Mouse (Mus musculus): ENCODE measurements around the gene 7530416G11Rik. TPM values are rescaled to one million over a fixed set of nuclear protein-coding genes. Genes with fewer than 3 reads are reported as not detected.

The 7530416G11Rik gene
- total and polyA plus RNA-seq, 3 experiments: not detected

DNA sequence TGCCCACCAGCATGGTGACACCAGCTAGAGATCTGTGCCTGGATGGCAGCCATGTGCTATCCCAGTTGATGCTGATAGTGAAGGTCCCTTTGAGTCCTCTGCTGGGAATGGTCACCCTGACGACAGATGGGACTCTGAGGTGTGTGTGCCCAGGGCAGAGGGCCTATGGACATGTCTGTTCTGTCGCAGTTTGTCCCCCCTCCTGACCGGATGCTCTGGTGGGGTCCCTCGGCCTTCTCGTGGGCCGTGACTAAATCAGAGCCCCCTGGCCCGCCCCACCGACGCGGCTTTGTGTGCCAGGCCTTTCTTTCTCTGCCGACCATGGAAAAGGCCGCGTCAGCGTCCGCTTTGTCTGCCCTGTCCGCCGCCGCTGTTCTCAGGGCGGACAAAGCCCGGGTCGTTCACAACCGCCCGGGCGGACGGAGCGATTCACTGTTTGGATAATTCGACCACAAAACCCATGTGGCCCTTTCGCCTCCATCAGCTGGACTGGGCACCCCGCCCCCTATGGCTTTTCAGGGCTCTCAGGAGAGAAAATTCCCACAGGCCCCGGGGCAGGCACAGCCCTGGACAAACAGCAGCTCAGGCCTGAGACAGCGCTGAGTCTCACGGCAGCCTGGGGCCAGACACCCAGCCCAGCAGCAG, 4.5 kb upstream of the 7530416G11Rik start:
- DNase-seq (ENCODE audit: low spot score): no peak
- H3K4me3 ChIP-seq (ENCODE audit: low read depth, low read length): no peak overlapping the region
- no peaks in the 10 kb centered on the region for H3K4me1 ChIP-seq (ENCODE audit: insufficient read depth, low read depth, low read length)
- H3K36me3 ChIP-seq (replicated peaks): no peaks in the 10 kb centered on the region
- no peaks in the 10 kb centered on the region for H3K27me3 ChIP-seq (ENCODE audit: insufficient read depth, low read length)
- ATAC-seq (ENCODE audit: extremely low read depth, insufficient number of reproducible peaks, low FRiP score, poor library complexity, severe bottlenecking): no peak
- H3K9me3 ChIP-seq (replicated peaks): no peaks in the 10 kb centered on the region
- no peak for TF ChIP-seq GATA1 (IDR thresholded peaks at IDR 0.05; ENCODE audit: borderline replicate concordance, low read length)
- no peak for TF ChIP-seq GATA2 (IDR thresholded peaks at IDR 0.05; ENCODE audit: borderline replicate concordance, low read depth, low read length)
- TF ChIP-seq CTCF (IDR thresholded peaks at IDR 0.05; ENCODE audit: low read depth, low read length): no peak
- TF ChIP-seq POLR2AphosphoS5 (IDR thresholded peaks at IDR 0.05; ENCODE audit: insufficient replicate concordance, low read depth, low read length): no peak
- no peak for TF ChIP-seq TAL1 (conservative IDR thresholded peaks at IDR 0.05; ENCODE audit: low read depth, low read length)

DNA sequence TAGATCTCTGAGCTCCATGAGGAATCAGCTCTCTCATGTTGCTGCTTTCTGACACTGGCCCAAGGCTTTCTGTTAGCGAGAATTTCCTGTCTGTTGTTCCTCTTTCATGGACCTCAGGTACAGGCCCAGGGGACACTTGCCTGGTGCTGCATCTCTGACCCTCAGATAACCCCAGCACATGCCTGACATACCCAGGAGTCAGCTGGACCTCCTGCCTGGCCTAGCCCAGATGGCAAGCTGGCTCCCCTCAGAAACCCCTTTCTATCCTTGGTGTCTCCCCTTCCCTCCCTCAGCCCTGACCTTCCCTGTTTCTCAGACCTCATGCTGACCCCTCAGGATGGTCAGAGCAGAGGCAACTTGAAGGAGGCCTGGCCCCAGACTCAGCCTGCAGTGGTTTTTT, 3.7 kb upstream of the 7530416G11Rik start:
- no peak for ATAC-seq (ENCODE audit: extremely low read depth, insufficient number of reproducible peaks, low FRiP score, poor library complexity, severe bottlenecking)
- Histone ChIP-seq H3K27me3 (ENCODE audit: insufficient read depth, low read length) (no peaks in the 10 kb centered on the region), H3K9me3 (replicated peaks) (no peaks in the 10 kb centered on the region), H3K4me1 (ENCODE audit: insufficient read depth, low read depth, low read length) (no peaks in the 10 kb centered on the region), H3K36me3 (replicated peaks) (no peaks in the 10 kb centered on the region), H3K4me3 (ENCODE audit: low read depth, low read length) (no peak overlapping the region)
- TF ChIP-seq GATA1 (IDR thresholded peaks at IDR 0.05; ENCODE audit: borderline replicate concordance, low read length) (no peak), CTCF (IDR thresholded peaks at IDR 0.05; ENCODE audit: low read depth, low read length) (no peak), POLR2AphosphoS5 (IDR thresholded peaks at IDR 0.05; ENCODE audit: insufficient replicate concordance, low read depth, low read length) (no peak)
- DNase-seq (ENCODE audit: low spot score): no peak

- H3K36me3 ChIP-seq (replicated peaks): no peaks in the 10 kb centered on the region
- no peaks in the 10 kb centered on the region for H3K9me3 ChIP-seq (replicated peaks)
- no peak overlapping the region for H3K4me3 ChIP-seq (ENCODE audit: low read depth, low read length)
- H3K27me3 ChIP-seq (ENCODE audit: insufficient read depth, low read length): no peaks in the 10 kb centered on the region; the same call in 1 of the 2 replicates
- ATAC-seq (ENCODE audit: extremely low read depth, insufficient number of reproducible peaks, low FRiP score, poor library complexity, severe bottlenecking) (no peak), DNase-seq (ENCODE audit: low spot score) (no peak)
- no peaks in the 10 kb centered on the region for H3K4me1 ChIP-seq (ENCODE audit: insufficient read depth, low read depth, low read length)
- TF ChIP-seq GATA1 (IDR thresholded peaks at IDR 0.05; ENCODE audit: borderline replicate concordance, low read length) (no peak), TAL1 (conservative IDR thresholded peaks at IDR 0.05; ENCODE audit: low read depth, low read length) (no peak), CTCF (IDR thresholded peaks at IDR 0.05; ENCODE audit: low read depth, low read length) (no peak)
Observed at GRCm38 (mm10) chr15:85505118-85505925, 2.3 kb upstream of the 7530416G11Rik start.

GRCm38 (mm10) chr15:85500267-85500666, 2.8 kb downstream of the 7530416G11Rik start:
- ATAC-seq (ENCODE audit: extremely low read depth, insufficient number of reproducible peaks, low FRiP score, poor library complexity, severe bottlenecking): no peak
- DNase-seq (ENCODE audit: low spot score): no peak
- H3K4me3 ChIP-seq (ENCODE audit: low read depth, low read length): no peak overlapping the region
- TF ChIP-seq GATA1 (IDR thresholded peaks at IDR 0.05; ENCODE audit: borderline replicate concordance, low read length): no peak
- TF ChIP-seq GATA2 (IDR thresholded peaks at IDR 0.05; ENCODE audit: borderline replicate concordance, low read depth, low read length): no peak
- TF ChIP-seq CTCF (IDR thresholded peaks at IDR 0.05; ENCODE audit: low read depth, low read length): no peak
- no peak for TF ChIP-seq POLR2AphosphoS5 (IDR thresholded peaks at IDR 0.05; ENCODE audit: insufficient replicate concordance, low read depth, low read length)
- TF ChIP-seq TAL1 (conservative IDR thresholded peaks at IDR 0.05; ENCODE audit: low read depth, low read length): no peak
- H3K4me1 ChIP-seq (ENCODE audit: insufficient read depth, low read depth, low read length): no peaks in the 10 kb centered on the region
- no peaks in the 10 kb centered on the region for H3K9me3 ChIP-seq (replicated peaks)
- H3K27me3 ChIP-seq (ENCODE audit: insufficient read depth, low read length): peaks cover 5% of the 10 kb centered on the region; the same call in 1 of the 2 replicates
- H3K36me3 ChIP-seq (replicated peaks): no peaks in the 10 kb centered on the region

GRCm38 (mm10) chr15:85497981-85498475, 5.0 kb downstream of the 7530416G11Rik start:
- no peaks in the 10 kb centered on the region for H3K36me3 ChIP-seq (replicated peaks)
- H3K9me3 ChIP-seq (replicated peaks): no peaks in the 10 kb centered on the region
- peaks cover 9% of the 10 kb centered on the region; the same call in 1 of the 2 replicates for H3K27me3 ChIP-seq (ENCODE audit: insufficient read depth, low read length)
- H3K4me3 ChIP-seq (ENCODE audit: low read depth, low read length): no peak overlapping the region
- no peaks in the 10 kb centered on the region for H3K4me1 ChIP-seq (ENCODE audit: insufficient read depth, low read depth, low read length)
- ATAC-seq (ENCODE audit: extremely low read depth, insufficient number of reproducible peaks, low FRiP score, poor library complexity, severe bottlenecking): no peak
- no peak for DNase-seq (ENCODE audit: low spot score)
- TF ChIP-seq CTCF (IDR thresholded peaks at IDR 0.05; ENCODE audit: low read depth, low read length) (no peak), TAL1 (conservative IDR thresholded peaks at IDR 0.05; ENCODE audit: low read depth, low read length) (no peak), POLR2AphosphoS5 (IDR thresholded peaks at IDR 0.05; ENCODE audit: insufficient replicate concordance, low read depth, low read length) (no peak), GATA2 (IDR thresholded peaks at IDR 0.05; ENCODE audit: borderline replicate concordance, low read depth, low read length) (no peak), GATA1 (IDR thresholded peaks at IDR 0.05; ENCODE audit: borderline replicate concordance, low read length) (no peak)

- Histone ChIP-seq H3K9me3 (replicated peaks) (no peaks in the 10 kb centered on the region), H3K27me3 (ENCODE audit: insufficient read depth, low read length) (peaks cover 10% of the 10 kb centered on the region; the same call in 1 of the 2 replicates), H3K4me1 (ENCODE audit: insufficient read depth, low read depth, low read length) (no peaks in the 10 kb centered on the region), H3K36me3 (replicated peaks) (no peaks in the 10 kb centered on the region), H3K4me3 (ENCODE audit: low read depth, low read length) (no peak overlapping the region)
- ATAC-seq (ENCODE audit: extremely low read depth, insufficient number of reproducible peaks, low FRiP score, poor library complexity, severe bottlenecking) (no peak), DNase-seq (ENCODE audit: low spot score) (no peak)
- no peak for TF ChIP-seq TAL1 (conservative IDR thresholded peaks at IDR 0.05; ENCODE audit: low read depth, low read length)
- TF ChIP-seq POLR2AphosphoS5 (IDR thresholded peaks at IDR 0.05; ENCODE audit: insufficient replicate concordance, low read depth, low read length): no peak
- TF ChIP-seq GATA2 (IDR thresholded peaks at IDR 0.05; ENCODE audit: borderline replicate concordance, low read depth, low read length): no peak
- no peak for TF ChIP-seq CTCF (IDR thresholded peaks at IDR 0.05; ENCODE audit: low read depth, low read length)
- no peak for TF ChIP-seq GATA1 (IDR thresholded peaks at IDR 0.05; ENCODE audit: borderline replicate concordance, low read length)
Observed at GRCm38 (mm10) chr15:85497548-85497947, 5.5 kb downstream of the 7530416G11Rik start.

All from G1E (cell line).